Mouse (Mus musculus): ENCODE measurements around the gene Fndc5.

Fndc5 gene

DNA sequence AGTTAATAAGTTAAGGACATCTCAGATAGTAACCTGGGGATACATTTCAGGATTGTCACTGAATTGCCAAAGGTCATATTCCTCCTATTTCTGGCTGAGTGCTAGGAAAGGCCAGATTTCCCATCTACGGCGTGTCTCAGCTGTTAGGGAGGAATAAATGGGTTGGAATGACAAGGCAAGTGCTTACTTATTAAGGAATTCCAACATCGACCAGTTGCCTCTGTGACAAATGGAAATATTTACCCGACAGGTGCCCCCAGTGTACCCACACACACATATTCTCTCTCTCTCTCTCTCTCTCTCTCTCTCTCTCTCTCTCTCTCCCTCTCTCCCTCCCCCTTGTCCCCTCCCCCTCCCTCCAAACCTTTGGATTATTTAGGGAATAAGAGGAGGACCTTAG is 9.1 kb downstream of the Fndc5 start:
- DNase-seq (ENCODE audit: low read depth, low spot score), result no peak

DNA sequence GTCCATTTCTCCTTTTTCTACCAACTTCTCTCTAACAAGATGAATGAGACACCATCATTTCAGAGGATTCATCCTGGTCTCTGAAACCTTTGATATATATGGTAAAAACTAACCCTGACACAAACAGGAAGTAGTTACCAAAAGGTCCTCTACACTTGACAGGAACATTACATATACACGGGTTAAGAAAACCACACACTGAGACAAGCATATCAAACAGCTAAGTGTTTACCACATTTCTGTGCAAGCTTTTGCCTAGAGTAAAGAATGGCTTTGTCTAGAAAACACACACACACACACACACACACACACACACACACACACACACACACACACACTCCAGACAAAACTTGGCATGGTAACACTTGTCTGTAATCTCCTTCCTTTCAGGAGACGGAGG is 9.6 kb downstream of the Fndc5 start:
- no peak for DNase-seq (ENCODE audit: low read depth, low spot score)

DNA sequence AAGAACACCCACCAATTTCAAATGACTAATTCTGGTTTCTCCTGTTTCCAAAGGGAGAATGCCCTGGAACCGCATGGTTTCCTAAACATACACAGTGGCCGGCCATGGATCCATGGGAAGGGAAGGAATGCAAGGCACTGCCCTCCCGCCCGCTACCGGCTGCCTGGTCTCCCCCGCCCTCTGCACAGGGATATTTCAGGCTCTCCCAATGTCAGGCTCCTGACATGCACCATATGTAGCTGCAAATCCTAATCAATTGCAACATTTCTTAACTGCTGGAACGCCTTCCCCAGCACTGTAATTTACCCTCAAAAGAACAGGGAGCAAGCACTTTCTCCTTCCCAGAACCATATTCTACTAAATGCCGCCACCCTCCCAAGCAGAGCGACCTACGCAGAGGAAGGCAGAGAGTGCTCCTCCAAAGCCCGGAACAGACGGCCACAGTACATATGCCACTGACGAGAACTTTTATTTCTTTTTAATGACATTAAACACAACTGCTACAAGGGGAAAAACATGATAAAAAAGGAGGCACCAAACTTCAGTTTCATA is 10.8 kb downstream of the Fndc5 start:
- no peak for DNase-seq (ENCODE audit: low read depth, low spot score)

DNA sequence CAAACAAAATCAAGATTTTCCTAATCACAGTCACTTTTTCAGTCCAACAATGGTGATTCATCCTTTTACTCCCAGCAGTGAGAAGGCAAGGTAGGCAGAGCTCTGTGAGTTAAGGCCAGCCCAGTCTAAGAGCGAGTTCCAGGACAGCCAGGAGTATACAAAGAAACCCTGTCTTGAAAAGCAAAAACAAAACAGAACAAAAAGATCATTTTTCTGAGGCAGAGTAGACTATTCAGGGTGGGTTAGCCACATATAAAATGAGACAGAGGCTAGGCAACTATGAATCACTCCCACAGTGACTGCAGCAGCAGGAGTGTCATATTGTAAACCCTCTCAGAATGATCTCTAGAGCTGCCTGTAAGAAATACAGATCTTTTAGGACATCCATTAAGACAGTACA is 12.5 kb downstream of the Fndc5 start:
- no peak for DNase-seq (ENCODE audit: low read depth, low spot score)

DNA sequence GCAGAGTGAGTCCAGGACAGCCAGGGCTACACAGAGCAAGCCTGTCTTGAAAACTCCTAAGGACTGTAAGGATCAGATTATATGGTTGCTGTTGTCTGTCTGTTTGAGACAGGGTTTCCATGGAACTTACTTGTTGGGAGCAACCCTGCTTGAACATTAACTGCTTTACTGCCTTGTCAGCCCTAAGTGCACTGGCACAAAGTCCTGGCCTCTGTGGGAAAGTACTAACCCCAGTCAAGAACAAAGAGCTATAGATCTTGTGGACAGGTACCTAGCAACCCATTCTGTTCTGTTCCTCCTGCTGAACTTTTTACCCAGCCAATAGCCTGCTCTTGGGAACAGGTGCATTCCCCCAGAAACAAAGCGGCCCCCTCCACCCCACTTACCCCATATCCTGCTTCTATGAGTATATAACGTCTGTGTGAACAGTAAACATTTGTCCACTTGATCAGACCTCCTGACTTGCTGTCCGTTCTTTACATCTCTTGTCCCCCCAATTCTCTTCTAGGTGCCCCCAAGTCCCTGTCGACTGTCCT is 14.5 kb downstream of the Fndc5 start:
- DNase-seq (ENCODE audit: low read depth, low spot score), result no peak

DNA sequence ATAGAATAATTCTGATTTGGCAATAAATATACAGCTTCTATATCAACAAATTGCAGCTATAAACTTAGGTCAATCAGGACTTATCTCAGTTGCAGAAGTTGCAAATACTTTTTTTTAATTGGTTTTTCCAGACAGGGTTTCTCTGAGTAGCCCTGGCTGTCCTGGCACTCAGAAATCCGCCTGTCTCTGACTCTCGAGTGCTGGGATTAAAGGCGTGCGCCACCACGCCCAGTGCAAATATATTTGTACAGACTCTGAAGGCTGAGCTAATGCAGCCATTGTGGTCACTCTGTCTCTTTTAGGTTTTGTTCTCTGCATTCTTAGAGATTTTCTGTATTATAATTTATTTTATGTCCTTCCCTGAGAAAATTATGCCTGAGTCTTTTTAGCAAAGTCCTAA is 20.7 kb downstream of the Fndc5 start:
- no peak for DNase-seq (ENCODE audit: low read depth, low spot score)

DNA sequence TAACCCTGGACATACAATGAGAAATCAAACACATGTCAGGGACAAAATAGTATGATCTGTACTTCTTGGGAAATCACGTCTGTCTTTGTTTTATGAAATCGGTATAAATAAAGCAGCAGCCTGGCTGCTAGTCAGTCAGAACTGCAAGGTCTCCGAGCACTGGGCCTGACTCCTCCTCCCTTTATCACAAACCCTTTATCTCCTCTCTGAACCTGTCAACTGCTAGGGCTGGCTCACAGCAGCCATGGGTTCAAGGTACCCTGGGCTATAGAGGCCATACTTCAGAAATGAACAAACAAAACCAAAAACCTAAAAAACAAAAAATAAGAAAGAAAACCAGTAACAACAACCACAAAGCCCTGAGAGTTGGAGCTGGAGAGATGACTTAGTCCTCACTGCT is 21.8 kb downstream of the Fndc5 start:
- no peak for DNase-seq (ENCODE audit: low read depth, low spot score)

DNA sequence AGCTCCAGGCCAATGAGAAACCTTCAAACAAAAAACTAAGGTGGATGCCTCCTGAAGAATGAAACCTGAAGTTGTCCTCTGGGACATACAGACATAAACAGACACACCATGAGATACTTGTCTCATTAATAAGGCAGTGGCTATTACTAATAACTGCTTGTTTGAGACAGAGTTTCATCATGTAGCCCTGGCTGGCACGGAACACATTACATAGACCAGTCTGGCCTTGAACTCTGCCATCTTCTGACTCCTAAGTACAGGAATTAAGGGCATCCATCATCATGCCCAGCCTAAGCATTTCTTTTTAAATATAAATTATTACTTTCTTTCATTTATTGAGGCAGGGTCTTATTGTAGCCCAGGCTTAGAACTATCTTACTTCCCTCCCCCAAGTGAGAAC is 24.3 kb downstream of the Fndc5 start:
- no peak for DNase-seq (ENCODE audit: low read depth, low spot score)

DNA sequence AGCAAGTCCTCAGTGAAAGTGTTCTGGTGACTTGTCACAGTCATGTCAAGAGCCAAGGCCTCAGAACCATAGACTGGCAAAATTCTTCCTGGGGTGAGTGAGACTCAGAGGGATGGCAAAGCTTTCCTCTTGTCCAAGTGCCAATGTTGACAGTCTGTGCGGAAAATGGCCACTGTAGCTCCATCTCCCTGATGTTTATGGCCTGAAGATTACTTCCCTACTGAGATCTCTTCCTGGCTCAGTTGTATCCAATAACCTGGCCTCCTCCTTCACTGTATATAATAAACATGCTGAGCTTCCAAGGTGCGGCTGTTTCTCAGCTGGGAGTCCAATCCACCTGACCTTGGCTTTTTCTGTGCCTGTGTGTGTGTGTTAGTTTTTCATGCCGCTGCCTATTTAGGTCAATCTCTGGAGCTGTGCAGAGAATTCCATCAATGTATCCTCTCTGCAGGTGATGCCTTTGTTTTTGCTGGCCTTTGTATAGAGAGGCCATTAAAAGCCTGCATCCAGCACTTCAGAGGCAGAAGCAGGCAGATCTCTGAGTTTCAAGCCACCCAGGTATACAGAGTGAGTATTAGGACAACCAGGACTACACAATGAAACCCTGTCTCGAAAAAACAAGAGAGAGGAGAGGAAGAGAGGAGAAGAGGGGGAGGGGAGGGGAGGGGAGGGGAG is 24.9 kb downstream of the Fndc5 start:
- no peak for DNase-seq (ENCODE audit: low read depth, low spot score)

DNA sequence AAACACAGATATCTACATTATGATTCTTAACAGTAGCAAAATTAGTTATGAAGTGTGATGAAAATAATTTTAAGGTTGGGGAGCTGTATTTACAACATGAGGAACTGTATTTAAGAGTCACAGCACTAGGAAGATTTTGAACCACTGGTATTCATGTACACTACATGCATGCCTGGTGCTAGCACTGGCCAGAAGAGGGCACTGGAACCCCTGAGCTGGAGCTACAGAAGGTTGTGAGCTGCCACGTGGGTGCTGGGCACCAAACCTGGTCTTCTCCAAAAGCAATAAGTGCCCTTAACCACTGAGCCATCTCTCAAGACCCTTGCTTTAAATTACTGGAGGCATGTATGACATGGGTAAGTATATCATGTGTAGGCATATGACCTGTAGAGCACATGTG is 35.7 kb downstream of the Fndc5 start:
- no peak for DNase-seq (ENCODE audit: low read depth, low spot score)

DNA sequence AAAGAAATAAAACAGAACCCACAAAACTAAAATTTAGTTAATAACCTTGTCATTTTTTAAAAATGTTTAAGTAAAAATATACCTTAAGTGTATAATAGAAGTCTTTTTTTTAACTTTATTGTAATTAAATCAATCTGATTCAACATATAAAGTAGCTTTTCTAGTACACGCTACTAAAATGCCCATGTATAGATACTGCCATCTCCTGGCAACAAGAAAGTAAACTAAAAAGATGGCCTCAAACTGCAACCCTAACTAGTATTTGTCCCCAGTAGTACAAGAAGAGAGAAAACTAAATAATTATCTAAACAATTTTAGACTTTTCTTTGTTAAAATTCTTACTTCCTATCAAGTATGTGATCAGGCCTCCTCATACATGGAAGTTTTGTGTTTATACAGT is 42.8 kb downstream of the Fndc5 start:
- no peak for DNase-seq (ENCODE audit: low read depth, low spot score)

DNA sequence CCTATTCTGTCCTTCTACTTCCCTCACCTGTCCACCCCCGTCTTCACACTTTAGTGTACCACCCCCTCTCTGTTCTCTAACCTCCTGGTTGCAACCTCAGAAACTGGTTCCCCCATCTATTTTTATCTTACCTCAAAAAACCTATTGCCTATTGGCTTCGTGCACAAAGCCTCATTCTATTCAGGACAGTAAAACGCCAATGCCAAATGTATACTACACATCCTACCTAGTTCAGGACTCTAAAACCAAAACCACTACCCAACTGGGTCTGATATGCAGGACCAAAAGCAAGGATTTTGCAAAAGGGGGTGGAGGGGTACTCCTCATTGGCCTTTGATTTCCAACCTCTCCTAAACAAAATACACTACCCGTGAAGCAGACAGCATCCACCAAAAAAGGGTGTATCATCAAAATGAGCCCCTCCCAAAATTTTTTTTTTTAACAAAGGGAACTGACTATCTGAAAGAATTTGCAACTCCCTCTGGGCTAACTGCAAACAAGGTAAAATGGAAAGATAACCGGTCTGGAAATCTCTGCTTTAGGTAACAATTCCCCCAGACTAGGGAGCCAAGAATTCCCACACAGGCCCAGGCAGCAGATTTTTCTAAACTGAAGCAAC is 51.4 kb downstream of the Fndc5 start:
- DNase-seq (ENCODE audit: low read depth, low spot score), result no peak

DNA sequence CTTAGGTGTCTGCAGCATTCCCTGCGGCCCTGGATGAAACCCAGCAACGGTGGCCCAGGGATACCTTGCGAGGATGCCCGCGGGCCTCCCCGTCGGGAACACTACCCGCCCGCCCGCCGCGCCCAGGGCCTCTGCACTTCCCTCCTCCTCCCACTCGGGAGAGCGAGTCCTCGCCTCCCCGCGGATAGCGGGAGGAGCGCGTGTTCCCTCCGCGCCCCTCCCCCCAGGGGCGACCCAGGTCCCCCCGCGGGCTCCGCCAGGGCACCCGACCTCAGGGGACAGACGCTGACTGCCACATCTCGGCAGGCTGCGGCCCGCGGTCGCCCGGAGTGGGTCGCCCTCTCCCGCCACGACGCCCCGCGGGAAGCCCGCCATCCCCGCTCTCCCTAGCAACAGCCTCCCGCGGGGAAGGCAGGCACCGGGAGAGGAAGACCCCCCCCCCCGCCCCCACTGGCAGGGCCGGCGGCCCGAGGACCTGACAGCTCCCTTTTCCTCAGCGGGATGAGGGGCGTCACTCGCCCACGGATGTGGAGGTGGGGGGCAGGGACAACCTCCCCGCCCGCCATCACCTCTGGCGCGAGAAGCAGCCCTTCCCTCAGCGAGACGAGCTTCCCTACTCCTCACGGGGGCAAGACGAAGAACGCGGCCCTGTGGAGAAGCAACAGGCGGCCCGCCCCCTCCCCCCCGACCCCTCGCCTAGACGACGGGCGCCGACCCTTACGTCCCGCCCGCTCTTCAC is 52.2 kb downstream of the Fndc5 start:
- peak; percentile 35 for DNase-seq (ENCODE audit: low read depth, low spot score)

DNA sequence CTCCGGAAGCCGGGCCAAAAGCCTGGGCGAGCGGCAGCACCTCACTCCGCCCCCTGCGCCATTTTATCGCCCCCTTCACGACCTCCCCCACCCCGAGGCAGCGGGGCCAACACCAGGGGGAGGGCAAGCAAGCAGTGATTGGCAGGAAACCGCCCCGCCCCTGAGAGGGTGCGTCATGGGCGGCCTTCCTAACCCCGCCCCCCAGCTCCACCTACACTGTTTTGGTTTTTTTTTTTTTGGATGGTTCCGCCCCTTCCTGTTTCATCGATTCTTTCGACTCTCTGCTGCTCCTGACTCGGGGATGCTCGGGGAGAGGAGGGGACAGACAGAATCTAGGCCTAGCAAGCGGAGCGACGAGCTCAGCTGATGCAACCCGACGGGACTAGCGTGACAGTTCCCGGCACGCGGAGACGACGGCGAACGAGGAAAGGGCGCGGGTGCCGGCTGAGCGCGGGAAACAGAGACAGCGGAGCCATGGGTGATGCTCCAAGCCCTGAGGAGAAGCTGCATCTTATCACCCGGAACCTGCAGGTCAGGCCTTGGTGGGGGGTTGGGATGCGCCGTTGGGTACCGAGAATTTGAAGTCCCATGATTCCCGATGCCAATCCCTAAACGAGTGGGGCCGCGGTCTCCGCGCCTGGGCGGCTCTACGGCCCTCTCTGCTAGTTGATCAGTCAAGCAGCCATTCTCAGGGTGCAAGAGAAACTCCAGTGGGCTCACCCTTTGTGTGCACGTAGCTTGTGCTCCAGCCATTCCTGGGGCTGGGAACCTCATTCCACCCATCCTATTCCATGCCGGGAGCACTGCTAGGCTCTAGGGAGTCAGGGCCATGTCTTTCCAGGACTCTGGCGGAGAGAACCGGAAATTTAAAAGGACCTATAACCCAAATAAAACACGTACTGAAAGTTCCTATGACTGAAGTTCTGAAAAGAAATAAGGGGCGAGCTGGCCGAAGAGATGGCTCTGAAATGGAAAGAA is 53.0 kb downstream of the Fndc5 start, which contains the start of the genes S100pbp and Yars:
Gene S100pbp (minus strand): TSS at position 186 of the 978 bp plus-strand sequence.
Gene Yars (plus strand): TSS at position 219 of the 978 bp plus-strand sequence.
- peak; percentile 96 for DNase-seq (ENCODE audit: low read depth, low spot score)

DNA sequence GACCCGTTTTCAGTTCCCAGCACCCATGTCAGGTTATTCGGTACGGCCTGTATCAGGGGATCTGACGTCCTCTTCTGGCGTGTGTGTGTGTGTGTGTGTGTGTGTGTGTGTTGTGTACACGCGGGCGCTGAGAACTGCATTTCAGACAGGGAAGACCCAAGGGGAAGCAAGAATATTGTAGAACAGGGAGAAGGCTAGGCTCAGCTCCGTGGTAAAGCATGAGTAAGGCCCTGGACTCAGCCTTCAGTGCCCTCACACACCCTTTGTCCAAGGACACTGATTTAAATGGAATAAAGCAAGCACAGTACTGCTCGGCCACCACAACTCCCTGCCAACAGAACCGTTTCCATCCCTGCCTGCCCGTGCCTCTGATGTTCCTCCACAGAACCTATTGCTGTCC is 53.7 kb downstream of the Fndc5 start:
- no peak for DNase-seq (ENCODE audit: low read depth, low spot score)

DNA sequence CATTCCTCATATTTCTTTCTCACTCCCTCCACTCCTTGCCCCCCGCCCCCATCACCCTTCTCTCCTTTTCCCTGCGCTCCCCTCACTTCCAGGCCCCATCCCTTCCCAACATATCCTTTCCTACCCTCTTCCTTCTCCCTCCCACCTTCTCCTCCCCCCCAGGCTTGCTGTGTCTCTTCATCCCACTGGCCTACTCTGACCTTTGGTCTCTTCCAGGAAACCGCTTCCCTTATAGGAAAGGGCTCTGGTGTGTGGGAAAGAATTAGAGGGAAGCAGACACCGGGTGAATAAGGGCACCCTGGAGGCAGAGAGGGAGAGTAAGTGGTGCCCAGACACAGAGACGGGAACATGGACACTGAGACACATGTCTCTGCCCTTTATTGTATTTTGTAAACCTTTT is 54.9 kb downstream of the Fndc5 start:
- no peak for DNase-seq (ENCODE audit: low read depth, low spot score)
